Mouse (Mus musculus) embryonic facial prominence, embryonic 14.5 days (tissue): ENCODE data around the gene Akap2. TPM values are rescaled to one million over a fixed set of nuclear protein-coding genes. Genes with fewer than 3 reads are reported as not detected.

ENCODE experiments used
- ATAC-seq: fragments of 200-750 bp; cut with Nextera tagmentation; 2 replicates; pipeline ENCODE4 v1.8.0; 2017; ENCODE audit warnings: low read depth, moderate number of reproducible peaks, moderate TSS enrichment
- DNase-seq: peaks from one replicate; pipeline ENCODE4 v3.0.0-alpha.2; 2015; ENCODE audit warnings: low spot score
- H3K27ac ChIP-seq: fragments of 300-500 bp; sonication (generic); replicated peaks from 2 replicates; pipeline ENCODE4 v1.5.1; 2014; ENCODE audit warnings: low read depth, mild to moderate bottlenecking, low read length, moderate library complexity
- H3K27me3 ChIP-seq: fragments of 300-500 bp; sonication (generic); replicated peaks from 2 replicates; pipeline ENCODE4 v1.6.1; 2014; ENCODE audit warnings: low read length; ENCODE audit not compliant: control insufficient read depth, insufficient read depth
- H3K36me3 ChIP-seq: fragments of 300-500 bp; sonication (generic); 2 replicates; pipeline ENCODE4 v1.6.1; 2014; ENCODE audit warnings: low read length, mixed read lengths; ENCODE audit not compliant: control insufficient read depth, insufficient read depth
- H3K4me1 ChIP-seq: fragments of 300-500 bp; sonication (generic); 2 replicates; pipeline ENCODE4 v1.6.1; 2014; ENCODE audit warnings: antibody characterized with exemption, low read length; ENCODE audit not compliant: control insufficient read depth, insufficient read depth
- H3K4me2 ChIP-seq: fragments of 300-500 bp; sonication (generic); 2 replicates; pipeline ENCODE4 v1.6.1; 2014; ENCODE audit warnings: low read depth, mild to moderate bottlenecking, low read length, moderate library complexity, mixed read lengths
- H3K4me3 ChIP-seq: fragments of 300-500 bp; sonication (generic); 2 replicates; pipeline ENCODE4 v1.5.1; 2014; ENCODE audit warnings: low read depth, mild to moderate bottlenecking, low read length
- H3K9ac ChIP-seq: fragments of 300-500 bp; sonication (generic); 2 replicates; pipeline ENCODE4 v1.6.1; 2014; ENCODE audit warnings: low read depth, mild to moderate bottlenecking, low read length, moderate library complexity, mixed read lengths
- H3K9me3 ChIP-seq: fragments of 300-500 bp; sonication (generic); 2 replicates; pipeline ENCODE4 v1.6.1; 2016; ENCODE audit warnings: low read length; ENCODE audit not compliant: control insufficient read depth
- WGBS: fragments of 180-500 bp; shearing (Covaris S2); extraction: QIAGEN DNeasy Blood & Tissue Kit; methylation state at CpG from one replicate; pipeline ENCODE4 v1.1.7; 2014; 5-methylcytosine and 5-hydroxymethylcytosine counted together
- polyA plus RNA-seq: library from polyadenylated mRNA; unstranded; fragments of >200 nt; fragmentation: Nextera tagmentation; extraction: Ambion mirVana; gene quantifications from 2 replicates; pipeline ENCODE4 v1.2.1, GENCODE M21; 2014

Akap2 gene
- 24.9 and 28.5 TPM in 2 replicates for polyA plus RNA-seq

- Histone ChIP-seq H3K27me3 (no peaks in the 10 kb centered on the region), H3K27ac (no peak within 1 kb of the TSS), H3K4me1 (no peaks in the 10 kb centered on the region; the same call in 1 of the 2 replicates), H3K9me3 (no peaks in the 10 kb centered on the region), H3K4me2 (no peak within 1 kb of the TSS), H3K9ac (no peak within 1 kb of the TSS), H3K4me3 (no peak within 1 kb of the TSS), H3K36me3 (no peaks in the 10 kb centered on the region)
- ATAC-seq, result no peak
- DNase-seq, result no peak
- 82% methylated on average over 9 of the region's 9 CpGs for WGBS
These were observed at the start of gene Akap2 for GRCm38 (mm10) chr4:57717354-57717753. TSS of gene Akap2 (plus strand) at chr4:57717657.

GRCm38 (mm10) chr4:57670813-57671469 lies 46.5 kb upstream of the Akap2 start:
- Histone ChIP-seq H3K27ac (no peak overlapping the region), H3K4me2 (no peak overlapping the region), H3K27me3 (no peaks in the 10 kb centered on the region), H3K9me3 (no peaks in the 10 kb centered on the region), H3K36me3 (no peaks in the 10 kb centered on the region), H3K9ac (no peak overlapping the region), H3K4me1 (peaks cover 22% of the 10 kb centered on the region), H3K4me3 (no peak overlapping the region)
- 50% methylated on average over 7 of the region's 7 CpGs for WGBS
- DNase-seq (peak; percentile 53), ATAC-seq (no peak)

GRCm38 (mm10) chr4:57672541-57672940 lies 44.9 kb upstream of the Akap2 start:
- 56% methylated on average over 4 of the region's 4 CpGs for WGBS
- H3K4me1 ChIP-seq, result peaks cover 22% of the 10 kb centered on the region
- no peaks in the 10 kb centered on the region for H3K36me3 ChIP-seq
- no peak overlapping the region for H3K4me3 ChIP-seq
- H3K27me3 ChIP-seq, result no peaks in the 10 kb centered on the region
- no peak overlapping the region for H3K27ac ChIP-seq
- ATAC-seq (no peak), DNase-seq (no peak)
- H3K9ac ChIP-seq, result no peak overlapping the region
- no peaks in the 10 kb centered on the region for H3K9me3 ChIP-seq
- no peak overlapping the region for H3K4me2 ChIP-seq

GRCm38 (mm10) chr4:57672996-57673906 lies 44.2 kb upstream of the Akap2 start:
- peaks cover 22% of the 10 kb centered on the region for H3K4me1 ChIP-seq
- WGBS, result 10% methylated on average over 12 of the region's 12 CpGs
- no peaks in the 10 kb centered on the region for H3K9me3 ChIP-seq
- peak overlapping the region; percentile 50 for H3K4me2 ChIP-seq
- H3K36me3 ChIP-seq, result no peaks in the 10 kb centered on the region
- ATAC-seq (peak; percentile 65), DNase-seq (peak; percentile 87)
- peak overlapping the region; percentile 44; the same call in 1 of the 2 replicates for H3K27ac ChIP-seq
- peak overlapping the region; percentile 14; the same call in 1 of the 2 replicates for H3K4me3 ChIP-seq
- H3K27me3 ChIP-seq, result no peaks in the 10 kb centered on the region
- no peak overlapping the region for H3K9ac ChIP-seq

GRCm38 (mm10) chr4:57674351-57674750 lies 43.1 kb upstream of the Akap2 start:
- WGBS, result 65% methylated on average over 7 of the region's 7 CpGs
- no peak overlapping the region for H3K4me2 ChIP-seq
- no peak for DNase-seq

GRCm38 (mm10) chr4:57675387-57675786 lies 42.1 kb upstream of the Akap2 start:
- Histone ChIP-seq H3K4me3 (peak overlapping the region; percentile 17), H3K4me2 (peak overlapping the region; percentile 52), H3K27me3 (no peaks in the 10 kb centered on the region), H3K9ac (peak overlapping the region; percentile 52; the same call in 1 of the 2 replicates), H3K9me3 (no peaks in the 10 kb centered on the region), H3K4me1 (peaks cover 22% of the 10 kb centered on the region), H3K36me3 (no peaks in the 10 kb centered on the region), H3K27ac (peak overlapping the region; percentile 54)
- 5% methylated on average over 13 of the region's 13 CpGs for WGBS
- DNase-seq (peak; percentile 86), ATAC-seq (peak; percentile 77)

More at GRCm38 (mm10) chr4:57674351-57674750, 43.1 kb upstream of the Akap2 start:
- Histone ChIP-seq H3K4me3 (no peak overlapping the region), H3K9ac (no peak overlapping the region), H3K4me1 (peaks cover 22% of the 10 kb centered on the region), H3K9me3 (no peaks in the 10 kb centered on the region), H3K27ac (peak overlapping the region; percentile 44), H3K27me3 (no peaks in the 10 kb centered on the region), H3K36me3 (no peaks in the 10 kb centered on the region)
- no peak for ATAC-seq

GRCm38 (mm10) chr4:57677916-57678315 lies 39.5 kb upstream of the Akap2 start:
- H3K27me3 ChIP-seq, result no peaks in the 10 kb centered on the region
- H3K4me3 ChIP-seq, result no peak overlapping the region
- H3K4me2 ChIP-seq, result no peak overlapping the region
- no peak overlapping the region for H3K9ac ChIP-seq
- H3K9me3 ChIP-seq, result no peaks in the 10 kb centered on the region
- no peaks in the 10 kb centered on the region for H3K36me3 ChIP-seq
- 84% methylated on average over 12 of the region's 12 CpGs for WGBS
- DNase-seq (no peak), ATAC-seq (no peak)
- H3K4me1 ChIP-seq, result peaks cover 22% of the 10 kb centered on the region
- H3K27ac ChIP-seq, result no peak overlapping the region

- H3K27me3 ChIP-seq, result no peaks in the 10 kb centered on the region
- no peak for ATAC-seq
- no peak overlapping the region for H3K4me2 ChIP-seq
- H3K27ac ChIP-seq, result no peak overlapping the region
- H3K4me1 ChIP-seq, result peaks cover 15% of the 10 kb centered on the region
- no peak for DNase-seq
- WGBS, result 88% methylated on average over 9 of the region's 9 CpGs
- H3K9ac ChIP-seq, result no peak overlapping the region
- H3K36me3 ChIP-seq, result no peaks in the 10 kb centered on the region
- H3K9me3 ChIP-seq, result no peaks in the 10 kb centered on the region
- no peak overlapping the region for H3K4me3 ChIP-seq
These were observed 38.4 kb upstream of the Akap2 start for GRCm38 (mm10) chr4:57678991-57679457.
